Mouse (Mus musculus): ENCODE results near the gene Slc25a39. TPM values are rescaled to one million over a fixed set of nuclear protein-coding genes. Genes with fewer than 3 reads are reported as not detected.
"Not testable (repeated sequence)": the region's sequence is repeated elsewhere in the genome, so short reads cannot be mapped to it uniquely, and the experiment has no call there.

Slc25a39 gene
- polyA plus RNA-seq, 1 experiment from 2014 or later: 180 TPM

DNA sequence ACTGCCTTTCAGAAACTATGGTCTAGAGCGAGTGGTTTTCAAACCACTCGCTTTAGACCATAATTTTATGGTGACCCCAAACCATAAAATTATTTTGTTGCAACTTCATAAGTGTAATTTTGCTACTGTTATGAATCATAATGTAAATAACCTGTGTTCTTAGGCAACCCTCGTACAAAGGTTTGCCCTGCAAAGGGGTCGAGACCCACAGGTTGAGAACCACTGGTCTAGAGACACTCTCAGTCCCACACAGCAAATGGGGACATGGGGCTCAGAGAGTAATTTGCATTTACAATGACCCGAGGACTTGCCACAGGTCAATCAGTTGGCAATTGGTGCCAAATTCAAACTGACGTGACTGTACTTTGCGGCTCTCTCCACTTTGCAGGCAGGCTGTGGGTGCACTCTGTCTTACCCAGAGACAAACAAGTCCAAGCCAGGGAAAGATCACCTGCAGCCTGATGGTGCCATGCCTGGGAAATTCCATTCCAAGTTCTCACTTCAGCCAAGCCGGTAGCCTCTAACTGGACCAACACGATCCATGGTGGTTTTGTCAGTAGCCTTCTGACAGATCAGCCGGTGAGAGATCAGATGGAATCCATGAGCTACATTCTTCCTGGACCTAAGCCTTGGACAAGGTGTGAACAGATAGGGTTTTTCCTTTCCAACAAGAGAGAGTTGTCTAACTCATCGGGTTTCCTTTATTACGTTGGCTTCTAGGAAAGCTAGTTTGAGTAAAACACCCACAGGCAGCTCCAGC, 35.6 kb downstream of the Slc25a39 start:
- peaks cover 5% of the 10 kb centered on the region; the same call in 1 of the 2 replicates for H3K27me3 ChIP-seq (ENCODE audit: control insufficient read depth, insufficient read depth, low read length)
- H3K9ac ChIP-seq (ENCODE audit: low read length): no peak overlapping the region
- no peak overlapping the region for H3K4me2 ChIP-seq (ENCODE audit: low read depth, severe bottlenecking)
- H3K27ac ChIP-seq (replicated peaks; ENCODE audit: low read depth, low read length): no peak overlapping the region
- H3K9me3 ChIP-seq (ENCODE audit: control insufficient read depth, low read length): no peaks in the 10 kb centered on the region
- no peaks in the 10 kb centered on the region for H3K36me3 ChIP-seq (ENCODE audit: control insufficient read depth, insufficient read depth, low read length)
- H3K4me3 ChIP-seq (ENCODE audit: low read depth, low read length): no peak overlapping the region
- H3K4me1 ChIP-seq (ENCODE audit: control insufficient read depth, insufficient read depth, low read length): peaks cover 14% of the 10 kb centered on the region; the same call in 1 of the 2 replicates
- no peak for ATAC-seq (ENCODE audit: insufficient number of reproducible peaks, low FRiP score, low TSS enrichment, low read depth)
- 86% methylated on average over 12 of the region's 12 CpGs for WGBS
- no peak for DNase-seq (ENCODE audit: low spot score)

DNA sequence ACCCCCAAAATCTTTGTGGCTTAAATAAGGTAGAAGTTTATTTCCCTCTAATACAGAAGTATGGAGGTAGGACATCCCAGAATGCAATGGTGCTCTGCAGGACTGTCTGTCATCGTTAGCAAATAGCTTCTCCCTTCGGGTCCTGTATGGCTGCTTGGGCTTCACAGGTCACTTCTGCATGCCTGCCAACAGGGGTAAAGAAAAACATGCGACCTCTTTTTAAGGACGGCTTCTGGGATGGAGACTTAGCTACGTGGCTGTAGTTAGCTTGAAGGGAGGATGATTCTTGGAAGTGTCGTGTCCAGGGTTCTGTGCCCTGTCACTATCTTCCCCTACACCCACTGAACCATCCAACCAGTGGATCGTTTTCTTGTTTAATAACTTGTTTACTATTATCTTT, 37.5 kb downstream of the Slc25a39 start:
- H3K27me3 ChIP-seq (ENCODE audit: control insufficient read depth, insufficient read depth, low read length): 0 out of 2 replicates have a peak, but pooled peaks cover 5% of the 10 kb centered on the region
- H3K4me3 ChIP-seq (ENCODE audit: low read depth, low read length): no peak overlapping the region
- H3K9ac ChIP-seq (ENCODE audit: low read length): no peak overlapping the region
- no peak for DNase-seq (ENCODE audit: low spot score)
- H3K9me3 ChIP-seq (ENCODE audit: control insufficient read depth, low read length): no peaks in the 10 kb centered on the region
- no peak overlapping the region for H3K27ac ChIP-seq (replicated peaks; ENCODE audit: low read depth, low read length)
- 44% methylated on average over 7 of the region's 7 CpGs for WGBS
- peaks cover 3% of the 10 kb centered on the region; the same call in 1 of the 2 replicates for H3K4me1 ChIP-seq (ENCODE audit: control insufficient read depth, insufficient read depth, low read length)
- H3K4me2 ChIP-seq (ENCODE audit: low read depth, severe bottlenecking): no peak overlapping the region
- no peak for ATAC-seq (ENCODE audit: insufficient number of reproducible peaks, low FRiP score, low TSS enrichment, low read depth)
- no peaks in the 10 kb centered on the region for H3K36me3 ChIP-seq (ENCODE audit: control insufficient read depth, insufficient read depth, low read length)

DNA sequence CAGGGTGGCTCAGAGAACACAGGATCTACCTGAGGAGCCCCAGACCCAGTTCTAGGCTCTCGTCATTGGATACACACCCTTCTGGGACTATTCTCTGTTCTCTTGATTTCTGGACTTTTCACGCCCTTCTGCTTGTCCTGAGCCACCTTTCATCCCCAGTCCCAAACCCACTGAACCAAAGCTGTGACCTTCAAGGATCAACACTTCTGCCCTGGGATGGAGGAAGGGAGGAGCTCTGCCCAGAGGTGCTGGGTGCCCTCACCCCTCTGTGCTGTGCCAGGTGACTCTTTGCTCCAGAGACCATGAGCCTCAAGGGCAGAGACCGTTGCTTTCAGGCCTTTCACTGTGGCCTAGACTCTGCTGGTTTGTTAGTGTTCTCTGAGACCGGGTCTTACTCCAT, 38.5 kb downstream of the Slc25a39 start:
- Histone ChIP-seq H3K9ac (ENCODE audit: low read length) (no peak overlapping the region), H3K4me1 (ENCODE audit: control insufficient read depth, insufficient read depth, low read length) (0 out of 2 replicates have a peak, but pooled peaks cover 2% of the 10 kb centered on the region), H3K27me3 (ENCODE audit: control insufficient read depth, insufficient read depth, low read length) (0 out of 2 replicates have a peak, but pooled peaks cover 3% of the 10 kb centered on the region), H3K36me3 (ENCODE audit: control insufficient read depth, insufficient read depth, low read length) (no peaks in the 10 kb centered on the region), H3K4me2 (ENCODE audit: low read depth, severe bottlenecking) (no peak overlapping the region), H3K9me3 (ENCODE audit: control insufficient read depth, low read length) (no peaks in the 10 kb centered on the region), H3K4me3 (ENCODE audit: low read depth, low read length) (no peak overlapping the region), H3K27ac (replicated peaks; ENCODE audit: low read depth, low read length) (no peak overlapping the region)
- ATAC-seq (ENCODE audit: insufficient number of reproducible peaks, low FRiP score, low TSS enrichment, low read depth) (no peak), DNase-seq (ENCODE audit: low spot score) (no peak)
- WGBS: 73% methylated on average over 4 of the region's 4 CpGs

DNA sequence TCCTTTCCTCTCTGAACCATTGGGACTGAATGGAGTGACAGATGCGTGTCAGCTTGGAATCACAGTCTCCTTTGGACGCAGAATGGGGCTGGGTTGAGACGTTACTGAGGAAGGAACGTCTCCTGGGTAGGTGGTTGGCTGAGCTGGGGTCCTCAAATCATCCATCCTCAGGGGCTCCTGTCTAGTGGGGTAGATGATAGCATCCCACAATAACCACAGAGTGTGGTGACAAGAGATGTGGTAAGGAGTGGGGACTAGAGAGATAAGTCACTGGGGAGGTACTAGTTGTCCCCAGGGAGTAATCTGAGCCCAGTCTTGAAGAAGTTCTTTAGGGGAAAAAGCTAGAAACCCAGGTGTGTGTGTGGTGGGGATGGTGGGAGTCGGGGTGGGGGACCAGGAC, 39.4 kb downstream of the Slc25a39 start:
- Histone ChIP-seq H3K4me1 (ENCODE audit: control insufficient read depth, insufficient read depth, low read length) (0 out of 2 replicates have a peak, but pooled peaks cover 2% of the 10 kb centered on the region), H3K36me3 (ENCODE audit: control insufficient read depth, insufficient read depth, low read length) (no peaks in the 10 kb centered on the region), H3K9ac (ENCODE audit: low read length) (no peak overlapping the region), H3K27ac (replicated peaks; ENCODE audit: low read depth, low read length) (no peak overlapping the region), H3K27me3 (ENCODE audit: control insufficient read depth, insufficient read depth, low read length) (no peaks in the 10 kb centered on the region), H3K9me3 (ENCODE audit: control insufficient read depth, low read length) (no peaks in the 10 kb centered on the region), H3K4me3 (ENCODE audit: low read depth, low read length) (no peak overlapping the region), H3K4me2 (ENCODE audit: low read depth, severe bottlenecking) (no peak overlapping the region)
- DNase-seq (ENCODE audit: low spot score): no peak
- WGBS: 83% methylated on average over 5 of the region's 5 CpGs
- no peak for ATAC-seq (ENCODE audit: insufficient number of reproducible peaks, low FRiP score, low TSS enrichment, low read depth)

DNA sequence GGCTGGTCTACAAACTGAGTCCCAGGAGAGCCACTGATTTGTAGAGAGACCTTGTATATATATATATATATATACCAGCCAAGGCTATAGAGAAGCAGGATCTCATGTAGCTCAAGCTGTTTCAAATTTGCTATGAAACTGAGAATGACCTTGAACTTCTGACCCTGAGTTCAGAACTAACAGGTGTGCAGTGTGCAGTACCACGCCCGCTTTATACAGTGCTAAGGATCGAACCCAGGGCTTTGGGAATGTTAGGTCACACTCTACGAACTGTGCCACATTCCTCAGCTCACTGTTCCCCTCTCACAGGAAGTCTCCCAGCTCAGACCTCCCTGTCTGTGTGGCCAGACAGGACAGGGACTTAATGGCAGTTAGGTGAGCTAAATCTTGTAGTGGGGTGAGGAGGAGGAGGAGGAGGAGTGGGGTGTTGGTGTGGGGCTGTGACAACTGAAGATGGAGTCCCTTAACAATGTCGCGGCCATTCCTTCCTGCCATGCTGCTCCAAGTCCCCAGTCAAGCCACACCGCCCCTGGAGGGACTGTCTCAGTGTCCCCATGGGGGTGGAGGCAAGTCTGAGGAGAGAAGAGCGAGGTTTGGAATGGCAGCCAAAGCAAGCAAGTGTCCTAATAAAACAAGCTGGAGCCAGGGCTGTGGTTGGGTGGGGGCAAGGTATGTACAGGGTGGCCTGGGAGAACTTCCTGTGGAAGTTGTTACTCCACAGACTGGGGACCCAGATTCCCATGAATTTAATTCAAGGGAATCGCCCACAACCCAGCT, 40.1 kb downstream of the Slc25a39 start:
- Histone ChIP-seq H3K9ac (ENCODE audit: low read length) (no peak overlapping the region), H3K4me3 (ENCODE audit: low read depth, low read length) (no peak overlapping the region), H3K4me2 (ENCODE audit: low read depth, severe bottlenecking) (no peak overlapping the region), H3K27ac (replicated peaks; ENCODE audit: low read depth, low read length) (no peak overlapping the region), H3K36me3 (ENCODE audit: control insufficient read depth, insufficient read depth, low read length) (no peaks in the 10 kb centered on the region), H3K27me3 (ENCODE audit: control insufficient read depth, insufficient read depth, low read length) (no peaks in the 10 kb centered on the region), H3K4me1 (ENCODE audit: control insufficient read depth, insufficient read depth, low read length) (0 out of 2 replicates have a peak, but pooled peaks cover 2% of the 10 kb centered on the region), H3K9me3 (ENCODE audit: control insufficient read depth, low read length) (no peaks in the 10 kb centered on the region)
- WGBS: 77% methylated on average over 9 of the region's 9 CpGs
- DNase-seq (ENCODE audit: low spot score) (no peak), ATAC-seq (ENCODE audit: insufficient number of reproducible peaks, low FRiP score, low TSS enrichment, low read depth) (no peak)

DNA sequence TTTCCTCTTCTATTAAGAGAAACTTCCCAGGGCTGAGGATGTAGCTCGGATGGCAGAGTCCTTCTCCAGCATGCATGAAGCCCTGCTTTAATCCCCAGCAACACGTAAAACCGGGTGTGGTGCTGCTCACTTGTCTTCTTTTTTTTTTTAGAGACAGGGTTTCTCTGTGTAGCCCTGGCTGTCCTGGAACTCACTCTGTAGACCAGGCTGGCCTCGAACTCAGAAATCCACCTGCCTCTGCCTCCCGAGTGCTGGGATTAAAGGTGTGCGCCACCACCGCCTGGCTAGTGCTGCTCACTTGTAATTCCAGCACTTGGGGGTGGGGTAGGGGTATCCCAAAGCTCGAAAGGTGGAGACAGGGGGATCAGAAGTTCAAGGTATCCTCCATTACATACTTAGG, 41.6 kb downstream of the Slc25a39 start, which contains the start of gene Slc4a1:
Slc4a1 (minus strand) TSS at position 101 of the 400 bp plus-strand sequence.
- DNase-seq (ENCODE audit: low spot score); H3K4me3 ChIP-seq (ENCODE audit: low read depth, low read length); H3K9ac ChIP-seq (ENCODE audit: low read length); H3K9me3 ChIP-seq (ENCODE audit: control insufficient read depth, low read length); ATAC-seq (ENCODE audit: insufficient number of reproducible peaks, low FRiP score, low TSS enrichment, low read depth); H3K27me3 ChIP-seq (ENCODE audit: control insufficient read depth, insufficient read depth, low read length); H3K36me3 ChIP-seq (ENCODE audit: control insufficient read depth, insufficient read depth, low read length); H3K4me1 ChIP-seq (ENCODE audit: control insufficient read depth, insufficient read depth, low read length); H3K4me2 ChIP-seq (ENCODE audit: low read depth, severe bottlenecking): not testable (repeated sequence)
- H3K27ac ChIP-seq (replicated peaks; ENCODE audit: low read depth, low read length): 0 out of 2 replicates have a peak within 1 kb of the TSS, but pooled peaks have one; percentile 30
- 86% methylated on average over 8 of the region's 8 CpGs for WGBS

DNA sequence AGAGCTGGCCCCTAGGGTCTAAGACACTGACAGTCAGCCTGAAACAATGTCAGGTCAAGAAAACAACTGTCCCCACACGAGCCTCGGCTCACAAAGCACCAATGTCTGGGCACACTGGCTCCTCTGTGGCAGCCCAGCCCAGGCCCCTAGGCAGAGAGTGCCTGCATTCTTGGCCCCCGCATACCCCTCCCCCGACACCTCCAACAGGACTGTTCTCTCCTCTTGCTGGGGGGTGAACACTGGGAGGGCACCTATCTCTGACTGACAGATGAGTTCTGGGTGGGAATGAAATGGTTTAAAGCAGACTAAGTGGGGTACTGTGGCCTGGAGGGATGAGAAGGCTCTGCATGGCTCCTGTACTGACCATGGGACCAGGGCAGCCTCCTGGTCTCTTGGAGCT, 42.0 kb downstream of the Slc25a39 start:
- ATAC-seq (ENCODE audit: insufficient number of reproducible peaks, low FRiP score, low TSS enrichment, low read depth) (no peak), DNase-seq (ENCODE audit: low spot score) (no peak)
- Histone ChIP-seq H3K4me2 (ENCODE audit: low read depth, severe bottlenecking) (no peak overlapping the region), H3K36me3 (ENCODE audit: control insufficient read depth, insufficient read depth, low read length) (no peaks in the 10 kb centered on the region; the same call in 1 of the 2 replicates), H3K4me1 (ENCODE audit: control insufficient read depth, insufficient read depth, low read length) (0 out of 2 replicates have a peak, but pooled peaks cover 2% of the 10 kb centered on the region), H3K27ac (replicated peaks; ENCODE audit: low read depth, low read length) (0 out of 2 replicates have a peak overlapping the region, but pooled peaks have one; percentile 30), H3K9me3 (ENCODE audit: control insufficient read depth, low read length) (no peaks in the 10 kb centered on the region), H3K27me3 (ENCODE audit: control insufficient read depth, insufficient read depth, low read length) (no peaks in the 10 kb centered on the region), H3K4me3 (ENCODE audit: low read depth, low read length) (no peak overlapping the region), H3K9ac (ENCODE audit: low read length) (no peak overlapping the region)
- 61% methylated on average over 4 of the region's 4 CpGs for WGBS
